Mouse (Mus musculus): ENCODE data around the gene Smap1. TPM values are rescaled to one million over a fixed set of nuclear protein-coding genes. Genes with fewer than 3 reads are reported as not detected.

Smap1 gene
- polyA plus RNA-seq, 1 experiment from 2014 or later: 44.9 TPM

GRCm38 (mm10) chr1:23944076-23944475, 22.0 kb upstream of the Smap1 start:
- TF ChIP-seq CTCF (IDR thresholded peaks at IDR 0.05; ENCODE audit: low read depth) (no peak), EP300 (optimal IDR thresholded peaks at IDR 0.05) (no peak)
- no peaks in the 10 kb centered on the region for H3K4me1 ChIP-seq (replicated peaks; ENCODE audit: control insufficient read depth, insufficient read depth)
- H3K36me3 ChIP-seq (ENCODE audit: control insufficient read depth, insufficient read depth, low read length): no peaks in the 10 kb centered on the region
- no peak for DNase-seq (ENCODE audit: low spot score)
- H3K27me3 ChIP-seq (ENCODE audit: control insufficient read depth, insufficient read depth, low read length): no peaks in the 10 kb centered on the region
- ATAC-seq (ENCODE audit: low FRiP score, low TSS enrichment): no peak
- H3K27ac ChIP-seq (replicated peaks): no peak overlapping the region
- no peak overlapping the region for H3K4me2 ChIP-seq (replicated peaks; ENCODE audit: low read depth)
- no peak overlapping the region for H3K4me3 ChIP-seq (ENCODE audit: low read depth, low read length)
- 89% methylated on average over 1 of the region's 1 CpGs for WGBS
- no peak overlapping the region for H3K9ac ChIP-seq (ENCODE audit: low read length)
- no peaks in the 10 kb centered on the region for H3K9me3 ChIP-seq (ENCODE audit: control insufficient read depth, low read length)

DNA sequence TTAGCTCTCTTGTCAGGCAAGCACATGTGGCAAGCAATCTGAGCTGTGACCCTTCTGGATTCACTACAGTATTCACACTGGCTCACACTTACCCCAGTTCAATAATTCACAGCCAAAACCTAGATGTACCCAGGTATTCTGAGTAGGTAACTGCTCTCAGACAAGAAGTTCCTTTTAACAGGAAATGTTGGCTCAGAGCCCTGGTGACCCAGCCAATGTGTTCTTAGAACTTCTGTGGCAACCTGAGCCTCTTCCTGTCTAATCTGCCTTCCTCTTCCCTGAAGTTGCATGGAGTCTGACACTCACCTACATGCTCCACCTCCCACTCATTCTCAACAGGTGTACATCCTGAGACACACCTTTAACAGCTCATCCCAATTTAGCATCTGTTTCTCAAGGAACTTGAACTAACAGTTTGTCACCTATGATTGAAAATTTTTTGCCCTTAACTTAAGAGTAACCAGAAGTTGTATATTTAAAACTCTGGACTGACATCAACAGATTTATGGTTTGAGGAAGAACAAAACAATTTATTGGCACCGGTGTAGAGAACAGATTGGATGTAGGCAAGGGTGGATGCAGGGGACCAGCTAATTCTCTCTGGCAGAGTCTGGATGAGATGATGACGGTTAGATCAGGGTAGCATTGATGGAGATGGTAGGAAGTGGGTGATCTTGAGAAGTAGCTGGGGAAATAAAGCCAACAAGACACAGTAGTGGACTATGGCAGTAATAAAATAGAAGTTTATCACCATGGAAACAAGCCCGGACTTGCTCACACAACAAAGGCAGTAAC, 21.2 kb upstream of the Smap1 start:
- no peaks in the 10 kb centered on the region for H3K27me3 ChIP-seq (ENCODE audit: control insufficient read depth, insufficient read depth, low read length)
- no peaks in the 10 kb centered on the region for H3K4me1 ChIP-seq (replicated peaks; ENCODE audit: control insufficient read depth, insufficient read depth)
- no peak for DNase-seq (ENCODE audit: low spot score)
- no peak overlapping the region for H3K27ac ChIP-seq (replicated peaks)
- H3K9me3 ChIP-seq (ENCODE audit: control insufficient read depth, low read length): no peaks in the 10 kb centered on the region
- no peak for ATAC-seq (ENCODE audit: low FRiP score, low TSS enrichment)
- H3K9ac ChIP-seq (ENCODE audit: low read length): no peak overlapping the region
- no peak overlapping the region for H3K4me2 ChIP-seq (replicated peaks; ENCODE audit: low read depth)
- TF ChIP-seq CTCF (IDR thresholded peaks at IDR 0.05; ENCODE audit: low read depth) (no peak), EP300 (optimal IDR thresholded peaks at IDR 0.05) (no peak)
- H3K4me3 ChIP-seq (ENCODE audit: low read depth, low read length): no peak overlapping the region
- 80% methylated on average over 3 of the region's 3 CpGs for WGBS
- H3K36me3 ChIP-seq (ENCODE audit: control insufficient read depth, insufficient read depth, low read length): no peaks in the 10 kb centered on the region

- H3K4me3 ChIP-seq (ENCODE audit: low read depth, low read length): no peak overlapping the region
- WGBS: 42% methylated on average over 4 of the region's 4 CpGs
- TF ChIP-seq CTCF (IDR thresholded peaks at IDR 0.05; ENCODE audit: low read depth) (no peak), EP300 (optimal IDR thresholded peaks at IDR 0.05) (no peak)
- no peaks in the 10 kb centered on the region for H3K36me3 ChIP-seq (ENCODE audit: control insufficient read depth, insufficient read depth, low read length)
- H3K4me2 ChIP-seq (replicated peaks; ENCODE audit: low read depth): no peak overlapping the region
- H3K27ac ChIP-seq (replicated peaks): no peak overlapping the region
- no peak overlapping the region for H3K9ac ChIP-seq (ENCODE audit: low read length)
- H3K4me1 ChIP-seq (replicated peaks; ENCODE audit: control insufficient read depth, insufficient read depth): no peaks in the 10 kb centered on the region
- ATAC-seq (ENCODE audit: low FRiP score, low TSS enrichment) (no peak), DNase-seq (ENCODE audit: low spot score) (no peak)
- H3K9me3 ChIP-seq (ENCODE audit: control insufficient read depth, low read length): no peaks in the 10 kb centered on the region
- H3K27me3 ChIP-seq (ENCODE audit: control insufficient read depth, insufficient read depth, low read length): no peaks in the 10 kb centered on the region
Measured at GRCm38 (mm10) chr1:23935408-23935762, 13.3 kb upstream of the Smap1 start.

GRCm38 (mm10) chr1:23934669-23935407, 12.7 kb upstream of the Smap1 start:
- H3K27ac ChIP-seq (replicated peaks): no peak overlapping the region
- H3K4me1 ChIP-seq (replicated peaks; ENCODE audit: control insufficient read depth, insufficient read depth): no peaks in the 10 kb centered on the region
- ATAC-seq (ENCODE audit: low FRiP score, low TSS enrichment) (no peak), DNase-seq (ENCODE audit: low spot score) (no peak)
- 50% methylated on average over 8 of the region's 8 CpGs for WGBS
- H3K4me2 ChIP-seq (replicated peaks; ENCODE audit: low read depth): no peak overlapping the region
- no peak overlapping the region for H3K4me3 ChIP-seq (ENCODE audit: low read depth, low read length)
- no peaks in the 10 kb centered on the region for H3K36me3 ChIP-seq (ENCODE audit: control insufficient read depth, insufficient read depth, low read length)
- H3K9ac ChIP-seq (ENCODE audit: low read length): no peak overlapping the region
- TF ChIP-seq EP300 (optimal IDR thresholded peaks at IDR 0.05): no peak
- TF ChIP-seq CTCF (IDR thresholded peaks at IDR 0.05; ENCODE audit: low read depth): no peak
- H3K9me3 ChIP-seq (ENCODE audit: control insufficient read depth, low read length): no peaks in the 10 kb centered on the region
- H3K27me3 ChIP-seq (ENCODE audit: control insufficient read depth, insufficient read depth, low read length): no peaks in the 10 kb centered on the region

GRCm38 (mm10) chr1:23929410-23929809, 7.3 kb upstream of the Smap1 start:
- TF ChIP-seq CTCF (IDR thresholded peaks at IDR 0.05; ENCODE audit: low read depth) (no peak), EP300 (optimal IDR thresholded peaks at IDR 0.05) (no peak)
- no peaks in the 10 kb centered on the region for H3K36me3 ChIP-seq (ENCODE audit: control insufficient read depth, insufficient read depth, low read length)
- no peak overlapping the region for H3K27ac ChIP-seq (replicated peaks)
- H3K9ac ChIP-seq (ENCODE audit: low read length): no peak overlapping the region
- WGBS: 90% methylated on average over 6 of the region's 6 CpGs
- no peak overlapping the region for H3K4me3 ChIP-seq (ENCODE audit: low read depth, low read length)
- peaks cover 8% of the 10 kb centered on the region; the same call in 1 of the 2 replicates for H3K9me3 ChIP-seq (ENCODE audit: control insufficient read depth, low read length)
- no peaks in the 10 kb centered on the region for H3K4me1 ChIP-seq (replicated peaks; ENCODE audit: control insufficient read depth, insufficient read depth)
- no peaks in the 10 kb centered on the region for H3K27me3 ChIP-seq (ENCODE audit: control insufficient read depth, insufficient read depth, low read length)
- no peak for ATAC-seq (ENCODE audit: low FRiP score, low TSS enrichment)
- DNase-seq (ENCODE audit: low spot score): no peak
- H3K4me2 ChIP-seq (replicated peaks; ENCODE audit: low read depth): no peak overlapping the region

DNA sequence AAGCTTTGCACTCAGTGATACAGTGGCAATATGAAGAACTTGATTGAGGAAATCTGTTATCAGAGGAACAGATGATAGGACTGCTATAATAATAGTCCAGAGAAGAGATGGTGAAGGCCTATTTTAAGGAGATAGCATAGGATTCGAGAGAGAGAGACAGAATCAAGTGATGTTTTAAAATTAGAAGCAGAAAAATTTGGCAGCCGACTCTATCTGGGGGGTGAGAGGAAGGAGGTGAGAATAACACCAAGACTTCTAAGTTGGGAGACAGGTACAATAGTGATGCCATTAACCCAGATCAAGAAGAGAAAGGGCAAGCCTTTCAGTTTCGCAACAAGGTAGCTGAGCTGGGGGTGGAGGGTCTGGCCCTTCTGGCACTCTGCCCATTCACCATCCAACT, 6.3 kb upstream of the Smap1 start:
- no peak overlapping the region for H3K9ac ChIP-seq (ENCODE audit: low read length)
- 84% methylated on average over 3 of the region's 3 CpGs for WGBS
- H3K4me3 ChIP-seq (ENCODE audit: low read depth, low read length): no peak overlapping the region
- no peaks in the 10 kb centered on the region for H3K4me1 ChIP-seq (replicated peaks; ENCODE audit: control insufficient read depth, insufficient read depth)
- no peak for TF ChIP-seq CTCF (IDR thresholded peaks at IDR 0.05; ENCODE audit: low read depth)
- no peak for TF ChIP-seq EP300 (optimal IDR thresholded peaks at IDR 0.05)
- no peaks in the 10 kb centered on the region for H3K36me3 ChIP-seq (ENCODE audit: control insufficient read depth, insufficient read depth, low read length)
- peaks cover 8% of the 10 kb centered on the region; the same call in 1 of the 2 replicates for H3K9me3 ChIP-seq (ENCODE audit: control insufficient read depth, low read length)
- no peak overlapping the region for H3K27ac ChIP-seq (replicated peaks)
- H3K4me2 ChIP-seq (replicated peaks; ENCODE audit: low read depth): no peak overlapping the region
- no peak for DNase-seq (ENCODE audit: low spot score)
- no peak for ATAC-seq (ENCODE audit: low FRiP score, low TSS enrichment)
- no peaks in the 10 kb centered on the region for H3K27me3 ChIP-seq (ENCODE audit: control insufficient read depth, insufficient read depth, low read length)

All from stomach, postnatal 0 days (tissue).